Mouse (Mus musculus): ENCODE data around the gene Chml. TPM values are rescaled to one million over a fixed set of nuclear protein-coding genes. Genes with fewer than 3 reads are reported as not detected.

Gene Chml
- polyA plus RNA-seq, 1 experiment from 2014 or later: 2.4 TPM

DNA sequence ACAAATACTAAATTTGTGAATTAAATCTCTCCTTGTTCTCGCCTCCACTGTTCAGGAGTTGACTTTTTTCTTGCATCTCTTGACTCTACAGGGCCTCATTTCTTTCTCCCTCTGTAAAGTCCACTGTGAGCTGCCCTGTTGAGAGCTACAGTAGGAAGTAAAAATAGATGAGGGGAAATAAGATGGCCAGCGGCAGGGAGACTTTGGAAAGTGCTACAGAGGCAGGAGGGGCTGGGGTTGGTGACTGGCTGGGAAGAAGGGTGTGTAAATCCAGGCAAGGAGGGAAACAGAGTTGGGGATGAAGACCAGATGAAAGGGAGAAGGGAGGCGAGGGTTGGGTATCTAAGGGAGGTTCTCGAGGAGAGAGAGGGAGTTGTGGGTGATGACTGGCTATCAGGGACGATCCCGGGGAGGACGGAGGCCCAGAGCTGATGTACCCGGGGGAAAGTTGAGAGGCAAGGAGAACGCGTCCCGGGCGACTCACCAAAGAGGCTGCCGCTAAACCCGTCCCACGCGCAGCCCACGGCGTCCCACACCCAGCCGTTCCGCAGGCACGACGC, 935 bp downstream of the Chml start:
- Histone ChIP-seq H3K9ac (replicated peaks) (peak overlapping the region; percentile 77), H3K27ac (replicated peaks) (peak overlapping the region; percentile 88), H3K27me3 (no peaks in the 10 kb centered on the region), H3K4me1 (peaks cover 20% of the 10 kb centered on the region), H3K36me3 (peaks cover 8% of the 10 kb centered on the region; the same call in 1 of the 2 replicates), H3K4me2 (replicated peaks) (peak overlapping the region; percentile 92), H3K9me3 (no peaks in the 10 kb centered on the region), H3K4me3 (peak overlapping the region; percentile 75)
- no peak; the same call in 1 of the 2 replicates for ATAC-seq (replicated peaks)
- WGBS: under 1% methylated on average over 22 of the region's 22 CpGs

DNA sequence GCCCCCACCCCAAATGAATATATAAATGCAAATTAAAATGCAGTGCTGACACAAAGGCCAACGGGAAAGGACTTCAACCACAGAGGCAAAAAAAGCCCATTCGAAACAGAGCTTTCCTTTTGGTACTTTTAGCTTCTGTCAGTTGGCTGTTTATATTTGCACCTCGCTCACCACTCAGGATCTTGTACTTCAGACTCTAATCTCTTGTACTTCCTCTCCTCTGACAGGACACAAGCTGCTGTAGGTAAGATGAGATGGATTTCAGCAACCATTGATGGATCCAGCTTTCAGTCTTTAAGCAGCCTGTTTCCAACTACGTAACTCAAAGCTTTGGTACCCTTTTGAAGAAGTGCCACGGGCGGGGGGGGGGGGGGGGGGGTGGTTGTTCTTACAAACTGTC, 11.7 kb downstream of the Chml start:
- WGBS: 81% methylated on average over 6 of the region's 6 CpGs
- Histone ChIP-seq H3K36me3 (no peaks in the 10 kb centered on the region), H3K9ac (replicated peaks) (no peak overlapping the region), H3K9me3 (no peaks in the 10 kb centered on the region), H3K4me3 (no peak overlapping the region), H3K4me2 (replicated peaks) (no peak overlapping the region), H3K27me3 (no peaks in the 10 kb centered on the region), H3K27ac (replicated peaks) (no peak overlapping the region), H3K4me1 (no peaks in the 10 kb centered on the region)
- no peak for ATAC-seq (replicated peaks)

DNA sequence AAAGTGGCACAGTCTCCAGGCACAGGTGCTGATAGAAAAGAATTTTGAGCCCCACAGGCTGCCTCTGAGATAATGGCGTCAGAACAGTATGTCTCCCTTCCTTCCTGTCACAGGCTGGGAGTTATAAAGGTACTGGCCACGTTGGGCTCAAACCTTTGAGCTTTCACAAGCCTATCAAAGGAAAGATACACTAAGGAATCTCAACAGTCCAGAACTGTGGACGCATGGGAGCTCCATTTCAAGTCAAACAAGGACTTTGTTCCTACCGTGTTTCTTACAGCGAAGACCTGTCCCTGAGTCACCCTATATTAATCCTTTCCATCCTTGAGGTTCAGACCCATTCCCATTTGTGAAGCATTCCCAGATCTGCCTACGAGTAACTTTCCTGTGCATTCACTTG, 15.2 kb downstream of the Chml start:
- ATAC-seq (replicated peaks): no peak
- Histone ChIP-seq H3K4me1 (no peaks in the 10 kb centered on the region), H3K27me3 (no peaks in the 10 kb centered on the region), H3K9ac (replicated peaks) (no peak overlapping the region), H3K9me3 (no peaks in the 10 kb centered on the region), H3K4me3 (no peak overlapping the region), H3K36me3 (no peaks in the 10 kb centered on the region), H3K27ac (replicated peaks) (no peak overlapping the region), H3K4me2 (replicated peaks) (no peak overlapping the region)
- 86% methylated on average over 6 of the region's 6 CpGs for WGBS

DNA sequence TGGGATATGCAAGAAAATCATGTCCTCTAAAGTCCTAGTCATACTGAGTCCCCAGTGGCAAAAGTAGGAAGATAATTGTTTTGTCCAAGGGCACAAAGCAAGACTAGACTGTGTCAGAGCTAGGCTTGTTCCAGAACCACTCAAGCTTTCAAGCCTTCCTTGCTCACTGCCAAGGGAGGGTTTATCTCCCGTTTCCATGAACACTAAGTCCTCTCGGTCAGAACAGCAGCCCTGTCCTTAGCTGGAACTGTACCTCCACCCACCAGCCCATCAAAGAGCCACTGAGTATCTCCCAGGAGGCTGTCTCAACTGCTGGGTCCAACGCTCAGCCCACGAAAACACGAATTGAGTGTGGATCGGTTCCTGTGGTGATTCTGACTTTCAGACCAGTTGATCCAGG, 17.6 kb downstream of the Chml start:
- H3K9me3 ChIP-seq: no peaks in the 10 kb centered on the region
- no peak overlapping the region for H3K27ac ChIP-seq (replicated peaks)
- no peaks in the 10 kb centered on the region for H3K4me1 ChIP-seq
- 86% methylated on average over 6 of the region's 6 CpGs for WGBS
- H3K4me2 ChIP-seq (replicated peaks): no peak overlapping the region
- no peak overlapping the region for H3K9ac ChIP-seq (replicated peaks)
- no peaks in the 10 kb centered on the region for H3K36me3 ChIP-seq
- no peak for ATAC-seq (replicated peaks)
- no peaks in the 10 kb centered on the region for H3K27me3 ChIP-seq
- H3K4me3 ChIP-seq: no peak overlapping the region

DNA sequence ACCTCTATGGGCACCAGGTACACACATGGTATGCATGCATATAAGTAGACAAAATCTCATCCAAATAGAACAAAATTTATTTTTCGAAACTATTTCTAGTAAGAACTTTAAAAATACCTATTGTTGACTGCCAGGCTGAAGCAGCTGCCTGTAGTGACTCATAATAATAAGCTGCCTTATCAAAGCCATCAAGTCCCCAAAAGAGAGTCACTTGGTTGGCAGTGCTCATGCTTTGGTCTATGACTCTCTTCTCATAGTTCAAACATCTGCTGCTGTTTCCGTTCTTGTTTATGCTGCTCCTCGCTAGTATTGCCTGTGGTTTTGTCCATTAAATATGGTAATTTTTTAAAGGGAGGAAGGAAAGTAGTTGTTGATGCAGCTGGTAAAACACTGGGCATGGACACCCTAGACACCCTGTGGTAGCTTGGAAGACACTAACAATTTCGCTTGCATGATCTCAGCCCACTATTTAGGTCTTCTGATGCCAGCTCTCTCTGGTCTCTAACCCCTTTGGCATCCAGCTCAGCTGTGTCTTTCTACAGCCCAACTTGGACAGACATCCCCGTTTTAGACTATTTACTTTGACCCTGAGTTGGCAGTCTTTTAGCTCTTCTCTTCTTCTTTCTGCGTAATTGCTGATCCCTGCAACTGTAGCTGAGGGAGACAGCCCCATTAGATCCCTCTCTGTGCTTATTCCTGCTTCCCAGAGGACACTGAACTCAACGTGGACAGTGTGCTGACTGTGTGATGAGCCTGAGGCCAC, 19.0 kb downstream of the Chml start:
- Histone ChIP-seq H3K4me1 (no peaks in the 10 kb centered on the region), H3K9ac (replicated peaks) (no peak overlapping the region), H3K9me3 (no peaks in the 10 kb centered on the region), H3K27me3 (no peaks in the 10 kb centered on the region), H3K36me3 (no peaks in the 10 kb centered on the region), H3K4me3 (no peak overlapping the region), H3K27ac (replicated peaks) (no peak overlapping the region), H3K4me2 (replicated peaks) (no peak overlapping the region)
- no peak for ATAC-seq (replicated peaks)
- 80% methylated on average over 7 of the region's 7 CpGs for WGBS

DNA sequence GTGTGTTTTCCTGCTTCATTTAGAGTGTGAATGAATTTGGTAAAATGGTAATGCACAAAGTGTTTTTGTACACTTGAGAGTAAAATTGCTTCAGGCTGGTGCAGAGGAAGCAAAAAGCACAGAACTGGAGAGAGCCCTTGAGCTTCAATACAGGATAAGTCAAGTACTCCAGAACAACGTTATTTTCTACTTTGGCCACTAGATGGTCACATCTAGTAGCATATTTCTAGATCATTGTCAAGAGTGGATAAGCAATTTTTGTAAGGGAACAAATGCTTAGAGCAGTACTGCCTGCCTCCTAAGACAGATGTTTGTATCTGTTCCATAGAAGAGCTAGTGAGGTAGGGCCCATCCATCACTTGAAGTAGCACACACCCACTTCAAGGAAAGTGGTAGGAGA, 21.1 kb downstream of the Chml start:
- Histone ChIP-seq H3K9me3 (no peaks in the 10 kb centered on the region), H3K9ac (replicated peaks) (no peak overlapping the region), H3K4me1 (no peaks in the 10 kb centered on the region), H3K27ac (replicated peaks) (no peak overlapping the region), H3K4me2 (replicated peaks) (no peak overlapping the region), H3K36me3 (no peaks in the 10 kb centered on the region), H3K4me3 (no peak overlapping the region), H3K27me3 (no peaks in the 10 kb centered on the region)
- ATAC-seq (replicated peaks): no peak
- WGBS: 41% methylated on average over 1 of the region's 1 CpGs

DNA sequence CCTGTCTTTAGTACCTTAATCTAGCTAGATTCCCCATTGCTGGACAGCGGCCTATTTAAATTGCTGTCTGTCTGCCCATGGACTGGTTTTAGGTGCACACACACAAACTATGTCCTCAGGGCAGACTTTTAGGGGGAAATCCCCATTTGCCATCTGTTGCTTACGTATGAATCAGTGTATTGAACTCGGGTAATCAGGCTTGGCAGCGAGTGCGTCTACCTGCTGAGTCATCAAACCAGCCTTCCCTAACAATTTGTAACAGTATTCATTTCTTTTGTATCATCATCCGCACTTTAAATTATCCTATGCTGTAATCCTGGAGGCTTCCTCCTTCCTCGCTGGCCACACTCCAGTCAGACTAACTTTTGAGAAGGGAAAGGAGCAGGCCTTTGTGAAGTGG, 22.7 kb downstream of the Chml start:
- no peak for ATAC-seq (replicated peaks)
- H3K4me2 ChIP-seq (replicated peaks): no peak overlapping the region
- H3K36me3 ChIP-seq: no peaks in the 10 kb centered on the region
- no peak overlapping the region for H3K9ac ChIP-seq (replicated peaks)
- H3K9me3 ChIP-seq: no peaks in the 10 kb centered on the region
- H3K27me3 ChIP-seq: no peaks in the 10 kb centered on the region
- H3K27ac ChIP-seq (replicated peaks): no peak overlapping the region
- WGBS: 50% methylated on average over 7 of the region's 7 CpGs
- H3K4me3 ChIP-seq: no peak overlapping the region
- no peaks in the 10 kb centered on the region for H3K4me1 ChIP-seq

DNA sequence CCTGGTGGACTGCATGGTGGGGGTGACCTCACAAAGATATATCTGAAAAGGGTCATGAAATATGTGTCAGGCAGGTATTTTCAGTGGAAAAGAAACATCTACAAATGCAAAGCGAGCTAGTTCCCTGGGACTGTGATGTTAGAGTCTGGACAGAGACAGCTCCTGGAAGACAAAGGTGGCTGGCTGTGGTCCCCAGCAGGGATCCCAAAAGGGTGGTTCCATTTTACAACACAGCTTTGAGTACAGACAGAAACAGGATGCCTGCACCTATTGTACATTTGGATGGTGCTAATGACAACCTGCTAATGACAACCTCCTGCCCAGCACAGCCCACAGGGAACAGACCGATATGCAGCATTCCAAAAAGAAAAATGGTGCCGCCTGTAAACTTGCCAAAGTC, 23.2 kb downstream of the Chml start:
- H3K9me3 ChIP-seq: no peaks in the 10 kb centered on the region
- no peaks in the 10 kb centered on the region for H3K36me3 ChIP-seq
- H3K4me2 ChIP-seq (replicated peaks): no peak overlapping the region
- no peak overlapping the region for H3K27ac ChIP-seq (replicated peaks)
- no peak overlapping the region for H3K9ac ChIP-seq (replicated peaks)
- WGBS: 85% methylated on average over 3 of the region's 3 CpGs
- H3K4me1 ChIP-seq: no peaks in the 10 kb centered on the region
- no peaks in the 10 kb centered on the region for H3K27me3 ChIP-seq
- ATAC-seq (replicated peaks): no peak
- H3K4me3 ChIP-seq: no peak overlapping the region

DNA sequence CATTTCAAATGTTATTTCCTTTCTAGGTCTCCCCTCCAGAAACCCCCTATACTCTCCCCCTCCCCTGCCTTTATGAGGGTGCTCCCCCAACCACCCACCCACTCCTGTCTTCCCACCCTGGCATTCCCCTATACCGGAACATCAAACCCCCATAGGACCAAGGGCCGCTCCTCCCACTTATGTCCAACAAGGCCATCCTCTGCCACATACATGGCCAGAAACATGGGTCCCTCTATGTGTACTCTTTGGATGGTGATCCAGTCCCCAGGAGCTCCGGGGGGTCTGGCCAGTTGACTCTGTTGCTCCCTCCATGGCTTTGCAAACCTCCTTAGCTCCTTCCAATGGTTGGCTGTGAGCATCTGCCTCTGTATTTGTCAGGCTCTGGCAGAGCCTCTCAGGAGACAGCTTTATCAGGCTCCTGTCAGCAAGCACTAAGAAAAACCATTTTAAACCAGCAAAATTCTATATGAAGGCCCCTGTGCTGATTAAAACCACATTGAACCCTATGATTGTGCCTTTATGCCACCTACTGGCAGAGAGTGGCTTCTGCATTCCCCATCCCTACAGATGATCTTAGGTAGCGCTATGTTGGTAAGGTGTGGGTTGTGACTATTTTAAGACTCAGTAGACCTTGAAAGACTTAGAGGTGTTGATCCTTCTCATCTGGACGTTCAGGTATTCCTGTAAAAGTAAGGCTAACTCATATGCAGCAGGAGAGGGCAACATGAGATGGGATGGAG, 23.9 kb downstream of the Chml start:
- Histone ChIP-seq H3K4me1 (no peaks in the 10 kb centered on the region), H3K4me2 (replicated peaks) (no peak overlapping the region), H3K27ac (replicated peaks) (no peak overlapping the region), H3K36me3 (no peaks in the 10 kb centered on the region), H3K9ac (replicated peaks) (no peak overlapping the region), H3K4me3 (no peak overlapping the region), H3K27me3 (no peaks in the 10 kb centered on the region), H3K9me3 (no peaks in the 10 kb centered on the region)
- WGBS: 87% methylated on average over 5 of the region's 5 CpGs
- peak; percentile 71 for ATAC-seq (replicated peaks)

DNA sequence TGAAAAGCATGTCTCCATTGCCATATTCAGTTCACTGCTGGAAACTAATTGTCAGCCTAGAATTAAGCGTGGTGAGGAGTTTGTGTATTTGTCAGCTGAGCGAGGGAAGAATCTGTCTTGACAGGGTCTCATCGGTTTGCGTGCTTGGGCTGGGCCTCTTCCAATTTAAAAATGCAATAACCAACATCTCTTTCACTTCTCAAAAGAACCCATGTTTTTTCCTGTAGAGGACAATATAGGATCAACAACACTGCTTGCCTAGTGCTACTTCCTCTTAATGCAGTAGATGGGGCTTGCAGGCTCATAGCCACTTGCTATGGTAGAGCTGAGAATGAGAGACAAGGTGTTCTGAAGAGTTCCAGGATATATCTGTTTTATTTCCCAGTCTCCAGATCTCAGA, 32.8 kb downstream of the Chml start:
- no peak for ATAC-seq (replicated peaks)
- no peak overlapping the region for H3K4me2 ChIP-seq (replicated peaks)
- no peak overlapping the region for H3K4me3 ChIP-seq
- no peaks in the 10 kb centered on the region for H3K9me3 ChIP-seq
- no peaks in the 10 kb centered on the region for H3K36me3 ChIP-seq
- H3K9ac ChIP-seq (replicated peaks): no peak overlapping the region
- no peak overlapping the region for H3K27ac ChIP-seq (replicated peaks)
- H3K27me3 ChIP-seq: no peaks in the 10 kb centered on the region
- no peaks in the 10 kb centered on the region for H3K4me1 ChIP-seq
- WGBS: 94% methylated on average over 4 of the region's 4 CpGs

DNA sequence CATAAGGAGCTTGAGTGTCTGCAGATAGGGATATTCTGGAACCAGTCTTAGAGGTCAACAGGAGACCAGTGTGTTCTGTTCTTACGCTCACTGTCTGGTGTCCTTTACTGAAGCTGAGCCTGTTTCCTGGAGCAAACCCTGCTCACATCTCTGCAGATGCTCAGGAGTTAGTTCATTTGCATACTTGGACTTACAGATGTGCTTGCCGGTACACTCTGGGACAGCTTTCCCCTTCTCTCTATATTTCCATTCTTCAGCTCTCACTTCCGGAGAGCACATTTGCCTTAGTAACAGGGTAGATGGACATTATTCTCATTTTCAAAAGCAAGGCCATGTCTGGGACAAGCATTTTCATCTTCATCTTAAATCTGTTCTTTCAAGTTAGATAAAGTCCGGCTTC, 44.1 kb downstream of the Chml start:
- no peak for ATAC-seq (replicated peaks)
- no peak overlapping the region for H3K27ac ChIP-seq (replicated peaks)
- WGBS: 95% methylated on average over 4 of the region's 4 CpGs
- no peaks in the 10 kb centered on the region for H3K27me3 ChIP-seq
- H3K4me3 ChIP-seq: no peak overlapping the region
- no peak overlapping the region for H3K9ac ChIP-seq (replicated peaks)
- H3K4me2 ChIP-seq (replicated peaks): no peak overlapping the region
- no peaks in the 10 kb centered on the region for H3K36me3 ChIP-seq
- H3K4me1 ChIP-seq: no peaks in the 10 kb centered on the region
- no peaks in the 10 kb centered on the region for H3K9me3 ChIP-seq

DNA sequence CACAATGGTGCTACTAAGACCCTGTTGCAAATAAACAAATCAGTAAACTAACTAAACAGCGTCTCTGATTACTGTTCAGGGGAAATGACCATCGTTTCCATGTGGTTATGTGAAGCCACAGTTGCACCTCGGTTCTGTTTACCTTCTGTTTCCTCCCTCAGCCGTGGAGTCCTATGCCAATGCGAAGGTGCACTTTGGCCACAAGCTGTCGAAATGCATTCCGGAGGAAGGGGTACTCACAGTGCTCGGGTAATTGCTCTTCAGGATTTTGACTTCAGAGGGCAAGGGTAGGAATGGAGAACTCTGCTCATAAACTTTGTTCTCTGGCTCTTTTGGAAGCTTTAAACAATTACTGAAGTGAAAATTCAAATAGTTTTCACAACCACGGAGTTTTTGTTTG, 45.7 kb downstream of the Chml start:
- Histone ChIP-seq H3K9me3 (no peaks in the 10 kb centered on the region), H3K9ac (replicated peaks) (no peak overlapping the region), H3K36me3 (no peaks in the 10 kb centered on the region), H3K27ac (replicated peaks) (no peak overlapping the region), H3K27me3 (no peaks in the 10 kb centered on the region), H3K4me2 (replicated peaks) (no peak overlapping the region), H3K4me3 (no peak overlapping the region), H3K4me1 (no peaks in the 10 kb centered on the region)
- WGBS: 85% methylated on average over 9 of the region's 9 CpGs
- ATAC-seq (replicated peaks): no peak
